Mouse (Mus musculus): ENCODE measurements around the gene Smc1b.

GRCm38 (mm10) chr15:85143161-85143560 lies 11.4 kb upstream of the Smc1b start:
- TF ChIP-seq CTCF (IDR thresholded peaks at IDR 0.05; ENCODE audit: borderline replicate concordance, insufficient read depth, low read depth, low read length): no peak
- TF ChIP-seq POLR2A (IDR thresholded peaks at IDR 0.05; ENCODE audit: borderline replicate concordance, insufficient read depth, low read length): no peak
